Mouse (Mus musculus) monocyte, adult 5-6 weeks (primary cell): ENCODE results near the gene Gstp2. TPM values are rescaled to one million over a fixed set of nuclear protein-coding genes. Genes with fewer than 3 reads are reported as not detected.

Source experiments
- ATAC-seq: fragments of 153-309, 156-312 bp; replicated peaks from 2 replicates; pipeline ENCODE4 v1.8.0; 2017; ENCODE audit warnings: mild to moderate bottlenecking; ENCODE audit not compliant: low TSS enrichment, insufficient number of reproducible peaks, severe bottlenecking, poor library complexity, low FRiP score
- total RNA-seq: library from RNA; stranded (forward); fragments of 200-1000, 200-491, 200-594 nt; gene quantifications from 3 replicates; pipeline ENCODE4 v1.2.3, GENCODE M21; 2017

The Gstp2 gene
- total RNA-seq, 1 experiment from 2014 or later: not detected

DNA sequence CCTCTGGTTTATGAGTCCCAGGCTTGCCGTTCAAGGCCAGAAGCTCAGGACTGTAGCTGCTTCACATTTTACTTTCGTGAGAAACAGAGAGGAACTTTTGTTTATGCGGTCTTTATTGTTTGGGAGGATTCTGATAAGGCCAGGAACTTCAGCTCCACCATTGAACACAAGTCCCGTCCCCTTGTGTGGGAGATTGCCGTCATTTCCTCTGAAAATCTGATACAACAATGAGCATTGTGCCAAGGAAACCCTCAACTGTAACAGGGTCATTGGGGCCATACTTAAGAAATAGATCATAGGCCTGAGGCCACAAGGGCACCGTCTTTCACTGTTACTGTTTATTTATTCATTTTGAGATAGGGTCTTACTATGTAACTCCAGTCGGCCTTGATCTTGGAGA lies 22.6 kb downstream of the Gstp2 start:
- no peak for ATAC-seq

DNA sequence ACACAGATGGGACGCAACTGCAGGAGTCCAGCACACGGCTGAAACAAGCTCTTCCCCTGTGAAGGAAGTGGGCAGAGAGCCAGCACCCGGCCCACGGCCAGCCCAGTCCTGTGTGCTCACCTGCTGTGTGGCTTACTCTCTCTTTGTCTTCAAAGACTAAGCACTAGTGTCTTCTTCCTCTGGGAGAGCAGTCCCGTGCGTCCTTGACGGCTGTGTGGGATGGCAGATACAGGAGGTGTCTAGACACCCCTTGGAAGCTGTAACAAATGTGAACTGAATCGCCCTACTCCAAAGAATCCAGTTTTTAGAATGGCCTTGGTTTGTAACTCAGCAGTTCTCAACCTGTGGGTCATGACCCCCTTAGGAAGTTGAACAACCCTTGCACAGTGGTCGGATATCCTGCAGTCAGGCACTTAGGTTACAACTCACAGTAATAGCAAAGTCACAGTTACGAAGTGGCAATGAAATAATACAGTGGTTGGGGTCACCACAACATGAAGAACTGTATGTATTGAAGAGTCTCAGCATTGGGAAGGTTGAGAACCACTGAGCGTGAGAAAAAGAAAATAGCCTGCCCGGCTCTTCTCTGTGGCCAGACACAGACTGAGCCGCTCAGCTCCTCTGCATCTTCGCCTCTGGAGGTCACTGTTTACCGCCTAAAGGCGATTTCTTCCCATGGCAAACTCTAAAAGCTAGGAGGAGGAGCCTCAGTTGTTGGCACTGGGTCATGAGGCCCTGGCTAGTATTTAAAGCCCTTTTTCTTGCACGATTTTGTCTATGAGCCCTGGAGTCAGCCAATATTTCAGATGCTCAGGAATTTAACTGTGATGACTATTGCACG lies 26.9 kb downstream of the Gstp2 start:
- ATAC-seq: peak; percentile 83

DNA sequence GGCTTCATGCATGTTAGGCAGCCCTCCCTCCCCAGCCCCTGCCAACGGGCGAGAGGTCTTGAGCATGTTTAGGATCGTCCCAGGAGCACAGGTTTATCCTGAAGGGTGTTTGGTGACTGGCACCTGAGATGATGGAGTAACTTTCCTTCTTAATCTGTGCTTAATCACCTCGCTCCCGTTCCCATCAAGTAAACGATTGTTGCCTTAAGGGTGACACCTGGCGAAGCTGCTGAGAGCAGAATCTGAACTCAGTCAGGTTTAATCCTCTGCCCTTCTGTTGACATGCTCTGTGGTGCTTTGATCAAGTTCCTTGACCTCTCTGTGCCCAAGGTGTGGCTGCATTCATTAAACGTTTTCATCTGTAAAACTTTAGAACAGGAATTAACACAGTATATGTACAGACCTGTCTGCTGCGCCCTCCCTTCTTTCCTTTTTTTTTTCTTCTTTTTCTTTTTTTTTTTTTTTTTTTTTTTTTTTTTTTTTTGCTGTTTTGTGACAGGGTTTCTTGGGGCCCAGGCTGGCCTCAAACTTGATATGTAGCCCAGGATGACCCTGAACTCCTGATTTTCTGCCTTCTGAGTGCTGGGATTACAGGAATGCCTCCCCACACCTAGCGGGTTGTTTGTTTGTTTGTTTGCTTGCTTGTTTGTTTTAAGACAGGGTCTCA lies 27.8 kb downstream of the Gstp2 start:
- ATAC-seq: no peak

DNA sequence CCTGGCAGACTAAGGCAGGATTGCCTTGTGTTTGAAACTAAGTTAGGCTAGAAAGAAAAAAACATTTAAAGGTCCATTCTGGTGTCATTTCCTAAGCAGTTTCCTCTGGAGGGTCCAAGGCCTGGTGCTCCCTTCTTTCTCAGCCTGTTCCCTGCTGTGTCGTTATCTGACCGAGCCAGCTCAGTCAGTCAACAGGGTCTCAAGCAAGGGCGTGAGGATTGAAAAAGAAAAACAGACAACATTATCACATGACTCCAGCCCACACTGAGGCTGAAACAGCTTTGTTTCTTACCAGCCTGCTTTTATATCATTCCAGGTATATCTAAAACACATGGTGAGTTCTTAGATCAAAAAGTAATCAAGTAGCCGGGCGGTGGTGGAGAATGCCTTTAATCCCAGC lies 30.2 kb downstream of the Gstp2 start:
- ATAC-seq: no peak

DNA sequence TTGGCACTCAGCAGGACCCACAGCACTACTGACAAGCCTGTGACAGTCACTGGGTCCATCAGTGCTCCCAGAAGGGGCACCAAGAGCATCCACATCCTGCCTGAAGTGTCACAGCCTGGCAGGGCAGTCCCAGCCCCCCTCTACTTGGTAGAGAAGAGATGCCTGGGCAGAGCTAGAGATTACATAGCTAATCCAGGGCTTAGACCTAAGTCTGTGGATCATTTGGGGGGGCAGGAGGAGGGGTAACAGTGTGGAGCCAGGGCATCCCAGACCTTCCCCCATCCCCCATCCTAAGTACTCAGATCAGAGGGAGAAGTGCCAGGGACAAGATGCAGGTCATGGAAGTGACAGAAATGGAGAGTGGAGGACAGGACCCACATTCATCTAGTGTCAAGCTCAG lies 31.0 kb downstream of the Gstp2 start:
- ATAC-seq: no peak

DNA sequence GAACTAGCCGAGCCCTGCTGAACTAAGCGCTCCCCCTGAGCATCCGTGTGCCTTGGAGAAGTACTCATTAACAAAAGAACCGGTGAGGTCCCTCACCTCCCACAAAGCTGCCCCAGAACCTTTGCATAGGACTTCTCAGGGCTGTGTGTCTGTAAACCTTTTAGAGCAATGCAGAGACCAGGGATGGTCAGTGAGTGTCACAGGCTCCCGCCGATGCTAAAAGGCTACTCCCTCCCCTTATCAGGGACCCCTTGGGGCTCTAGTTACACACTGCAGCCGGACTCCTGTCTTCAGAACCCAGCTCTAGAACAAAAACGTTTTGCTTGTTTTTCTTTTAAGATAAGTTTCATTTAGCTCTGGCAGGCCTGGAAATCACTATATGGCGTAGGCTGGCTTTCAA lies 32.8 kb downstream of the Gstp2 start:
- ATAC-seq: peak; percentile 8; the same call in 1 of the 2 replicates

DNA sequence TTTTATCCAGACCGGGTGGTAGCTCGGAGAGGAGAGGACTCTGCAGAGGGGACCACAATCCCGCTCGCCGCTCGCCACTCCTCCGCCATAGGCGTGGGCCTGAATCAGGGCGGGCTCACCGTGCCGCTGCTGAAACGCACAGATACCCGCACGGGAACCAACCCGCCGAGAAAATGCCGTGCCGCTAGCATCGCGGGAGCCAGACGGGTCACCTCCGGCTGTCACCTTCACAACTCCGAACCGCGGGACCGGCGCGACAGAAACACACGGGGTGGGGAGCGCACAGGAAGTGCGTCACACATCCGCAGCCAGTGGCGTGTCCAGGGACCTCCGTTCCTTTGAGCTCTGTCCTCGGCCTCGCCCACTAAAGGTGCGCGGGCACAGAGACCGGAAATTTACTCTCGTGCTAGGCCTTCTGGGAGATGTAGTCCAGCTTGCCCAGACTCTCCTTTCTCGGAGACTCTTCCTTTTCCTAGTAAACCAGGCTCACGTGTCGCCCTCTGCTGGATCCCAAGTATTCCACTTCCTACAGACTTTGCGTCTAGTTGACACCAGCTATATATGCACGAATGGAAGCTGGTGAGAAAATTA lies 33.3 kb downstream of the Gstp2 start, which contains the start of gene Ndufv1:
TSS of gene Ndufv1 (minus strand) at position 375 of the 591 bp plus-strand sequence.
- ATAC-seq: peak; percentile 93

DNA sequence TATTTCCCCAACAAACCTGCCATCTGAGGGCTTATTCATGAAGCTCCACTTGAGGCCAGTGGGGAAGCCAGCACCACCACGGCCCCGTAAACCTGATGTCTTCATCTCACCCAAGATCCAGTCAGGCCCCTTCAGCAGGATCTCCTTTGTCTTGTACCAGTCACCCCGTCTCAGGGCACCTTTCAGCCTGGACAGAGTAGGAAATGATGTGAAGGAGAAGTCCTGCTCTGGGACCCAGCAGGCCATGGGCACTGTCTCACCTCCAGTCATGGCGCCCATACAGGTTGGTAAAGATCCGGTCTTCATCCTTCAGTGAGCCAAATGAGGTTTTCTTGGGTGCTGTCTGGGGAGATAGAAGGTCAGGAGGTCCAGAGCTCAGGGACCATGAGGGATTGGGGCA lies 34.7 kb downstream of the Gstp2 start:
- ATAC-seq: no peak

DNA sequence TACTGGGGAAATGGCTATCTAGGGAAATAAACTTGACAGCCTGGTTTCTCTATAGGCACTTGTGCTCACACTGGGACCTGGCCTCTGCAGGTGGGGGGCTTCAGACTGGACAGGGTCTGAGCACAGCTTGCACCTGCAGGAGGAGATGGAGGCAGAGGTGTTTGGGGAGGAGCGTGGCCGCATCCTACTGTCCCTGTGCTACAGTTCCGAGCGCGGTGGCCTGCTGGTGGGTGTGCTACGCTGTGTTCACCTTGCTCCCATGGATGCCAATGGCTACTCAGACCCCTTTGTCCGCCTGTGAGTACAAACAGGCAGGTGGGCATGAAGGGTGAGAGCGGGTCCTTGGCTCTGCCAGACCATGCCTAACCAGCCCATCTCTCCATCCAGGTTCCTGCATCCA lies 39.9 kb downstream of the Gstp2 start:
- ATAC-seq: no peak

DNA sequence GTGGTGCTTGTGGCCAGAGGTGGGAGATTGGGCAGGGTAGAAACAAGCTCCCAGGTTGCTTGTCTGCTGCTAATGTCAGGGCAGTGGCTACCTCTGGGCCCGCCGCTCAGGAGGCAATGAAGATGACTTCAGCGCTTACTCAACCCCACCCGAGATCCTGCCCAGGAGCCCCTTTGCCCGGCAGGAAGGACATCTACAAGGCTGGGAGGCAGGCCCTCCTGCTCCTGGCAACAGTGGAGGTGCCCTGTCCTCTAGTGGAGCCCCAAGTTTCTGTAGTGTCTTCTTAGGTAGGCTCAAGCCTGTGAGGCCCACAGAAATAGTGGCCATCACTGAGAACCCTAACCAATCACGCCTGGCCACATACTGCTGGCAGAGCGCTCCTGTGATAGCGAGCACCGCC lies 40.7 kb downstream of the Gstp2 start:
- ATAC-seq: no peak

DNA sequence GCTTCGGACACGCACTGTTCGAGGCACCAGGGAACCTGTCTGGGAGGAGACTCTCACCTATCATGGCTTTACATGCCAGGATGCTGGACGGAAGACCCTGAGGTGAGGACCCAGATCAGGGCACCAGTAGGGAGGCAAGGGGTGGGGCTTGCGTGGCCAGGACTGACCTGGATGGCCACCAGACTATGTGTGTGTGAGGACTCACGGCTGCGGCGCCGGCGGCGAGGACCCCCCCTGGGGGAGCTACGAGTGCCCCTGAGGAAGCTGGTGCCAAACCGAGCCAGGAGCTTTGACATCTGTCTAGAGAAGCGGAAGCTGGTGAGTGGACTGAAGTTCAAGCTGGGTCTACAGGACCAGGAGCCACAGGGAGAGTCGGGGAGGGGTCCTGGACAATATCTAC lies 41.5 kb downstream of the Gstp2 start:
- no peak for ATAC-seq

DNA sequence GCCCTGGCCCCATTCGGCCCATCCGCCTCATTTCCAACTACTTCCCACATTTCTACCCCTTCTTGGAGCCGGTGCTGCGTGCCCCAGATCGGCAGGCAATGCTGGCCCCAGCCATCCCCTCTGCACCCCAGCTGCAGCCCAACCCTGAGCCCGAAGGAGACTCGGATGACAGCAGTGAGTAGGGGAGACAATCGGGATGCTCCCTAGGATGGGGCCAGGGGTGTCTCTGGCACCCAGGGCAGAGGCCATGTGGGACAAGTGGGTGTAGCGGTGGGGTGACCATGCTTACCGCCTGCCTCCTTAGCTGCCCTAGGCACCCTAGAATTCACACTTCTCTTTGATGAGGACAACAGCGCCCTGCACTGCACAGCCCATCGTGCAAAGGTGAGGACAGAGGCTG lies 42.2 kb downstream of the Gstp2 start:
- no peak for ATAC-seq

DNA sequence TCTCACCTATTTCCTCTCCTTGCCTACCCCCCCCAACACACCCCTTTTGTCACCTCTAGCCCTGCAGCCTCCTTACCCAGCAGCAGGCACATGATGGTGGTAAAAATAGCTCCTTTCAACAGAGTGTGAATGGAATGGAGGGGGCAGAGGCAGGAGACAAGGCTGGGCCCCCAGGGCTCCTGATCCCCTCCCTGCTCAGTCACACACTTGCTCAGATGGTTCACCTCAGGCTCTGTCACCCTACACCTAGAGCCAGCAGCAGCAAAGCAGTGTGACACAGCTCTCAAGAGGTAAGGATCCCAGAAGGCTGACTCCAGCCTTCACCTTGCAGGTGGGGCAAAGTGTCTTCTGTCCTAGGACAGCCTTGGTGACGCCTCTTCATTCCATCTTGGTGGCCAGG lies 42.7 kb downstream of the Gstp2 start, which contains the start of gene Doc2g:
TSS of gene Doc2g (plus strand) at position 202 of the 400 bp plus-strand sequence.
- no peak for ATAC-seq

DNA sequence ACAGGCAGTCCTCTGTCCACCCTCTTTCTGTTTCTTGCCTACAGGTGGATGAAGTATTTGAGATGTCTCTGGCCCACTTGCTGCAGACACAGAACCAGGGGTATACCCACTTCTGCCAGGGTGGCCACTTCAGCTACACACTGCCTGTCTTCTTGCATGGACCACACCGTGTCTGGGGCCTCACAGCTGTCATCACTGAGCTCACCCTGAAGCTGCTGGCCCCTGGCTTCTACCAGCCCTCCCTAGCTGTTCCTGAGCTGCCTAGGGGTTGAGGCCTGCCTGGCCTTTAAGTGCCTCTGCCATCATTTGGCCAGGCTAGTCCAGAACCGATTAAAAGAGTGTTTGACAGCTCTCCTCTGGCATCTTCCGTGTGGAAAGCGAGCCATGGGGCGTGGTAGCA lies 44.1 kb downstream of the Gstp2 start:
- ATAC-seq: no peak

DNA sequence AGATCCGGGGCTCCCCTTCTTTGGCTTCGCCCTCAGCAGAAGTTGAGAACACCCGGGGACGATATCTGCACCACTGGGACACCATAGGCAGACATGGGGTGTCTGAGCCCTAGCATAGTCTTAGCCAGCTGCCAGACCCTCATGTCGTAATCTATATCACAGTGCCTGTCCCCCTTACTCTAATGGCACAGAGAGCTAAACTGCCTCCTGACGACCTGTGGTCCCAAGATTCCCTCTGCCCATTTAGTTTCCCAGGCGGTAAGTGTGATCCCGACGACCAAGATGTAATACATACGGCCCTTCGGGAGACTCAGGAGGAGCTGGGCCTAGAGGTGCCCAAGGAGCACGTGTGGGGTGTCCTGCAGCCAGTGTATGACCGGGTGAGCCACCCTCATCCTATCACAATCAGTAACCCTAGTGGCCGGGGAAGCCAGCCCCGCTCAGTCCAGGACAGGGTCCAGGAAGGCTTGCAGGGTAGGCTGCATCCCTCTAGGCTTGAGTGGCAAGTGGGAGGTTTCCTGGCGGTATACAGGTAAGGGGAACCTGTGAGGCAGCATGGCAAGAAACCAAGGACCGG lies 44.8 kb downstream of the Gstp2 start:
- no peak for ATAC-seq

DNA sequence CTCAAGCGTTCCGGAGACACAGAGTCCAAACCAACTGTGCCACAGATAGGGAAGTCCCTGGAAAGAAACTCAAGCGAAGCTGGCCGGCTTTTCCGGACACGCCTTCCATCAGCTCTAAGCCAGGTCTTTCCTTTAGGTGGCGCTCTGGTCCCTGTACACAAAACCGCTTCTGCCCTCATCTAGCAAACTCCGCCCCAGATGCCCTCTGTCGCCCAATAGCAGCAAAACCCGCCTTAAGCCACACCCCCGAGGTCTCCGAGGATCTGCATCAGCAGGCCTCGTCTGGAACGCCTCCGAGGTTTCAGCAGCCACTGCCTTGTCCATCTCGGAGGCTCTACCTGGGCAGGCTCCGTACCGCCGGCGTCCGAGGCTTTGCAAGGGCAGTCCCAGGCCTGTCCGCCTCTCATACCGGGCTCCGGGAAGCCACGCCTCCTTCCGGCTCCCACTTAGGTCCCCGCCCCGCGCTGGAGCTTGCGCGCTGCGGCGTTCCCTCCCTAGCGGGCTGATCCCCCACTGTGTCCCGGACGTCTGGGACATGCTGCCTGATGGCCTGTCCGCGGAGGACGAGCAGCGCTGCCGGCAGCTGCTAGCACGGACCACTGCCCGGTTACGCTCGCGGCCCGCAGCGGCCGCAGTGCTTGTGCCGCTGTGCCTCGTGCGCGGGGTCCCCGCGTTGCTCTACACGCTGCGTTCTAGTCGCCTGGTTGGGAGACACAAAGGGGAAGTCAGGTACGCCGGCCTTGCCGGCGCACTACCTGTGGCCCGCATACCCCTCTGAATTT lies 45.5 kb downstream of the Gstp2 start, which contains the start of the genes Nudt8 and Gm49405:
TSS of gene Nudt8 (plus strand) at position 462 of the 782 bp plus-strand sequence.
TSS of gene Gm49405 (plus strand) at position 508 of the 782 bp plus-strand sequence.
- peak; percentile 88 for ATAC-seq

DNA sequence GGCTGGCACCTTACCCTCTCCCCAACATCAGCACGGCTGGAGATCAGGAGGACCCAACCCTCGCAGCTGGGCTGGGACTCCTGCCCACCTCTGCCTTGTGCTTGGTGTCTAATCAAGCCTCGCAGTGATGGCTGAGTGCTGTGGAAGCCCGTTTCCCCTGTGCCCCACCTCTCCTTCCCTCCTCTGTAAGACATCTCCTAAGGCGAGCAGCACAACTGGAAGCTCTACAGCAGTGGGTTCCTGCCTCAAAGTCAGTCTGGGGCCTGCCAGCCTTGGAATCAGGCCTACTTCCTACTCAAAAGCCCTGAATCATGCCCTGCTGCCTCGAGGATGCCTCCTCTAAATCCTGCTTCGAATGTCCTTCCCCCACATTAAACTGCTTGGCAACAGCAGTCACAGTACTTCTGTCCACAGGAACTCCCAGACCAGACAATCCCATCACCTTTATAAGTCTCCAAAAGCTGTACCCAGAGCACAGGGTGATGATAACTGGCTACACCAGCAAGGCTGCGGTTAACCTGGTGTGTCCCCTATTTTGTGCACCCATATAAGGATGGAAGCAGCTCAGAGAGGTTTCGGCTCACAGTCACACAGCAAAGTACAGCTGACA lies 46.6 kb downstream of the Gstp2 start:
- ATAC-seq: no peak

DNA sequence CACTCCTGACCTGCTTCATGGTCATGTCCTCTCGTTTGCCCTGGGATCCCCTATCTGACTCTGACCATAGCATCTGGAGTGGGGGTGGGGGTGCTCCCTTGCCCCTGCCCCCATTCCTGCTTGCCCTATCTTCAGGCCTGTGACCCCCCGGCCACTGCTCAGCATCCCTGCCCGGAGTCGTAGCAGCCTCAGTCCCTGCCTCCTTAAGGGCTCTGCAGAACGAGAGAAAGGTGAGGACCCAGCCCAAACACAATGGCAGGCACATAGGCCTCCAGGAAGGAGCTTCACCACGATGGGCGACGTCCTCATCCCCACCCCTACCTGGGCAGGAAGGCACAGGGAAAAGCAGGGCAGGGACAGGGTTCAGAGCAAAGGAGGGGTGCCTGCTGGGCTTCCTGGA lies 47.5 kb downstream of the Gstp2 start:
- ATAC-seq: no peak
